Mouse (Mus musculus) spleen, adult 2 months (tissue): ENCODE data around the gene Rragb.

ENCODE experiments used
- CTCF ChIP-seq: fragments of 200-500 bp; IDR thresholded peaks from 2 replicates; pipeline ENCODE4 v1.5.1; 2011; ENCODE audit warnings: mild to moderate bottlenecking, inconsistent platforms; ENCODE audit not compliant: insufficient read depth, insufficient read length, insufficient replicate concordance; ENCODE audit errors: extremely low read depth
- POLR2A ChIP-seq: fragments of 200-500 bp; IDR thresholded peaks from 2 replicates; pipeline ENCODE4 v1.6.1; 2011; ENCODE audit warnings: low read depth, low read length, inconsistent platforms

GRCm38 (mm10) chrX:153118486-153118885, 21.3 kb upstream of the Rragb start, which contains the start of gene Foxr2:
- TF ChIP-seq CTCF = no peak
- no peak for TF ChIP-seq POLR2A
